Mouse (Mus musculus) adrenal gland, adult 8-10 months (tissue): ENCODE data around the gene Jak2. TPM values are rescaled to one million over a fixed set of nuclear protein-coding genes. Genes with fewer than 3 reads are reported as not detected.
A peak's percentile ranks its signal among the peaks of the same experiment; 100 is the strongest.

Experiments
- DNase-seq: peaks from one replicate; pipeline ENCODE4 v3.0.0; 2022
- total RNA-seq, 4 experiments: library from RNA; stranded (reverse); gene quantifications; 2 replicates each; pipeline ENCODE4 v1.2.4; 2022

Gene Jak2
- total RNA-seq = 10 to 100 TPM; 20.9 to 24.8 (median 22.8) TPM

GRCm38 (mm10) chr19:29251191-29251957 is at the start of gene Jak2:
Gene Jak2, plus strand, starts transcription at chr19:29251828.
- peak; percentile 91 for DNase-seq

DNA sequence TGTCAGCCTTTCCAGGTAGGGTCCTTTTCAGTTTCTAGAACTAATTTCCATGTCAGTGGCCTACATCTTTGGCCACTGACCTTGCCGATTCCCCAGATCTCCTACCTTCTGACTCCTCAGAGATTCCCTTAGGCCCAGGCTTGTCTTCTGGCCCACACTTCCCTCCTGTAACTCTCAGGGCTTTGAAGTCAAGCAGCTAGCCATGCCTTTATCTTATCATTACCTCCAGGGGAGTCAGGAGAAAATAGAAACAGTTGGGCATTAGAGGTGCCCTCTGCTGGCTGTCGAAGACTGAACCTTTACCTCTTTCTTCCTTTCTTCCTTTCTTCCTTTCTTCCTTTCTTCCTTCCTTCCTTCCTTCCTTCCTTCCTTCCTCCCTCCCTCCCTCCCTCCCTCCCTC is 48.3 kb upstream of the Jak2 start:
- no peak for DNase-seq

DNA sequence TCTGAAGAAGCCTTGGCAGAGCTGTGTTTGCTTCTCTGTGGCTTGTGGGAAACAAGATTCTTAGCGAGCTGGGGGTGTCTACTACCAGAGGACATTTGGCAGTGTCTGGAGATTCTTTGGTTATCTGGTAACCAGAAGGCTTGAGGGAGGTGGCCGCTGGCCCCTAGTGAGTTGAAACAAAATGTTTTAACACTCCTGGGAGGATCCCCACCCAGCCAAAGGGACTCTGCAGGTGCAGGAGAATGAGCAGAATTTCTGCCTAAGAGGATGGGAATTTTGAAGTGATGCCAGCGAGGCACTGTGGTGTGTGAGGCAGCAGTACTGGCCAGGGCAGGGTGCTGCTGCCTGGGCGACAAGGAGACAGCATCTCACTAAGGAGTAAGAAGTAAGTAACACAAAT is 47.0 kb upstream of the Jak2 start:
- DNase-seq = no peak

DNA sequence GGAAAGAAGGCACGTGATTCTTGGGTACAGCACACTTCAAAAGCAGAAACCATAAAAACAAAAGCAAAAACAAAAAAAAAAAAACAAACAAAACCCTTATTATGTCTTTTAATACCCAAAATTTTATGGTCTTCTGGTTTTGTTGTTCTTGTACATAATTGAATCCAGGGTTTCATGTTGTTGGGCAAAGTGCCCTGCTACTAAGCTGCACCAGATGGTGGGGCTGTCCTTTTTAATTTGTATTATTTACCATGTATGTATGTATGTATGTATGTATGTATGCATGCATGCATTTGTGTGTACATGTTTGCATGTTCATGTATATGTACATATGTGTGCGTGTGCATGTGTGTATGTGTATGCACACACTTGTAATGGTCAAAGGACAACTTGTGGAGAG is 46.4 kb upstream of the Jak2 start:
- DNase-seq = no peak

DNA sequence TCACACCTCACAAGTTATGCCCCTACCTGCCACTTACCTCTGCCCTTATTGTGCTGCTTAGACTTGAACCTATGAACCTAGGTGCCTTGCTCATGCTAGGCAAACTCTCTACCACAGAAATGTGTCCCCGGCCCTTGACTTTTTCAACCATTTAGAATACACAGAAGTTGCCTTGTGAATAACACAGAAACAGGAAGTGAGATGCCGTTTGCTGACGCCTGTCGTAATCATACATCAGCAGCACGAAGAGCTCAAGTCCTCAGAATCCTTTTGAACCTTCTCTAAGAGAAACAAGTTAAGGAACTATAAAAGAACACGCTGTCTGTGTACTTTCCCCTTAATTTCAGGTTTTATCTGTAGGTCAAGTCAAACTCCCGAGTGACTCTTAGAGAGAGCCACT is 41.7 kb upstream of the Jak2 start:
- no peak for DNase-seq

DNA sequence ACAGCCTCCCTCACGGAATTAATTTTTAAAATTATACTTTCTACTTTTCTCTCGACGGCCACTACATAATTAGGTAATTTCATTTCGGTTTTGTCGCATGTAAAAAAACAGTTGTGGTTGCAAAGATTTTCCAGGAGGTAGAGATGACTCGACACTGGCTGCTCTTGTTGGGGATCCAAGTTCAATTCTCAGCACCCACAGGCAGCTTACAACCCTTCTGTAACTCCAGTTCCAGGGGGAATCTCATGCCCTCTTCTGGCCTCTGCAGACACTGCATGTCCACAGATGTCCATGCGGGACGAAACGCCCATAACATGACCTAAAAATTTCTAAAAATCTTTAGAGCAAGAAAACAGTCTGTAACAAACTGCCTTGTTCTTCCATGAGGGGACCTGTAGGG is 41.3 kb upstream of the Jak2 start:
- no peak for DNase-seq

GRCm38 (mm10) chr19:29215811-29216509 is 35.7 kb upstream of the Jak2 start:
- no peak for DNase-seq

- DNase-seq = peak; percentile 31
These were observed 29.8 kb upstream of the Jak2 start for GRCm38 (mm10) chr19:29221867-29222266.

- DNase-seq = no peak
These were observed 26.7 kb upstream of the Jak2 start for GRCm38 (mm10) chr19:29224968-29225367.

DNA sequence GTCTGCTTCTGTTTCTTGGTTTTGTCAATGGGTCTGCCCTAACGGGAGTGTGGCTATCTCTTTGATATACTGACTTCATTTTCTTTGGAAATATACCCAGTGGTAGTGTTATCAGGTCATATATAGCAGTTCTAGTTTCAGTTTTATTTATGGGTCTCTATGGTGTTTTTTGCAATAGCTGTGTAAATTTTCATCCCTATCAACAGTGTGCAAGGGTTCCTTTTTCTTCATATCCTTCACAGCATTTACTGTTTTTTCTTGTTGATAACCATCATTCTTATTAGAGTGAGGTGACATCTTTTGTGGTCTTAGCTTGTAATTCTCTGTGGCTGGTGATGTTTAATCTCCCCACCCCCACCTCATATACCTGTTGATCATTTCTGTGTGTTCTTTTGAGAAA is 24.6 kb upstream of the Jak2 start:
- DNase-seq = no peak

- DNase-seq = no peak
These were observed 23.6 kb upstream of the Jak2 start for GRCm38 (mm10) chr19:29227941-29228590.

DNA sequence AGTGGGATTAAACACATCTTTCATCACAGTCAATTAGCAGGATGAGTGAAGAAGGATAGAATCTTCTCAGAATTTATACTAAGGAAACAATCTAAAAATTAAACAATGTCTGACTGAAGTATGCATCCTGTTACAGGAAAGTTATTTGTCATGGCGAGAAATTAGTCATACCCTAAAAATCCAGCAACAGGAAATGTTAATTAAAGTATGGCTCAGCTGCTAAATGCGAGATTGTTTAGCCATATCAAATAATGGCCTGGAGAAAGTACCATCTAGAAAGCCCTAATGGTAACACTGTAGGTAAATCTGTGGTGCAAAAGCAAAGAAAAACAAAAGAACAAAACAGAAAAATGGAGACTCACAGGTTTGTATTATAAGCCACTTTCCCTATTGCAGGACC is 22.6 kb upstream of the Jak2 start:
- DNase-seq = no peak

GRCm38 (mm10) chr19:29232738-29233137 is 18.9 kb upstream of the Jak2 start:
- DNase-seq = no peak

DNA sequence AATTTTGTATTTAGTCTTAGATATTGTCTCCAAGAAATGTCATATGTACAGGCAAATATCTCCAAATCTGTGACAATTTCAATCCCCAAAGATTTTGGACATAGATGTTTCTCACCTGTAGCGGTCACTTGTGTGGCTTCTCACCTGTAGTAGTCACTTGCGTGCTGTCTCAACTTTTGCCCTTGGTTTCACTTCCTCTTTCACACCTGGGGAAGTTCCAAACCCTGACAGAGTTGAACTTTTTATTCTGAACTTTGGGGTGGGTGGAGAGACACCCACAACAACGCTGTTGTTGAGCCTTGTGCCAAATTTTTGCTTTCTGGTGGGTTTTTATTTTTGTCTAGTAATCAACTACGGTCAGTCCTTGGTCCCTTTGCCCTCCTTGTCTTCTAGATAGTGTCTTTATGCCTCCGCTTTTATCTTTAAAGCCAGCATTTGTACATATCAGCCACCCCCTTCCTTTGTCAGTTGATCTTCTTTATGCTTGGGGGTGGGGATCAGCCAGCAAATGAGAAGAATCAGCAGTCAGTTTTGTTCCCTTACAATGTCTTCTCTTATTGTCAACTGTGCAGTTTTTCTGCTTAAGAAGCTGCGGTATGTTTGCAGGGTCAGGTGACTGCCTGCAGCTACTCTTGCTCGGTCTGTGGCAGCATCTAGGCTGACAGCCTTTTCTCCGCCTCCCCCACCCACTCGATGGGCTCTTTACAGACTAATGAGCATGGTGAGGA is 14.8 kb upstream of the Jak2 start:
- no peak for DNase-seq

- no peak for DNase-seq
These were observed 13.5 kb upstream of the Jak2 start for GRCm38 (mm10) chr19:29238171-29238570.

DNA sequence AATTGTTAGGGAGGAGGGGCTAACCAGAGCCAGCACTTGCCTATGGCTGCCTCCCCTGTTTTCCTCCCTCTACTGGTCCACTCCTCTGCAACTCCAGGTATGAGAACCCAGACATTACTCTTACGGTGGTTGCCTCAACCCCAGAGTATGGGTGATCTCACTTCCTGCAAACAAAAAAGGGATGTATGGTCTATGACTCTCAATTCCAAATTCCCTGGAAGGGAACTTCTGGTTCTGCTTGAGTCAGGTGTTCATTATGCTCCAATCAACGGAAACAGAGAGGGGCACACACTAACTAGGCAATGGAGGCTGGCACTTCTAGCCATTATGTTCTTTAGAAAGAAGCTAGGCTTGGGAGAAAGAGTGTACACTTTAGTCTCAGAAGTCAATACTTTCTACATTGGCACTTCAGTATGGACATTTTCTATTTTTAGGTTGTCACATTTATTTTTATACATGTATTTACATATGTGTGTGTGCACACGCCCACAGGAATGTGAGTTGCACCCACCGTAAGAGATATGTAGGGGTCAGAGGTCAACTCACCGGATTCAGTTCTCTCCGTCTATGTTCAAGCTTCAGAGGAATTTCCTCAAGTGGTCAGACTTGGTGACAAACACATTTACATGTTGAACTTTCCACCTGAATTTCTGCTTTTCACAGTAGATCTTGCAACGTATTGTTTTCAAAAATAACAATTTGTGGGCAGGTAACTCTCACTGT is 12.0 kb upstream of the Jak2 start:
- DNase-seq = no peak

DNA sequence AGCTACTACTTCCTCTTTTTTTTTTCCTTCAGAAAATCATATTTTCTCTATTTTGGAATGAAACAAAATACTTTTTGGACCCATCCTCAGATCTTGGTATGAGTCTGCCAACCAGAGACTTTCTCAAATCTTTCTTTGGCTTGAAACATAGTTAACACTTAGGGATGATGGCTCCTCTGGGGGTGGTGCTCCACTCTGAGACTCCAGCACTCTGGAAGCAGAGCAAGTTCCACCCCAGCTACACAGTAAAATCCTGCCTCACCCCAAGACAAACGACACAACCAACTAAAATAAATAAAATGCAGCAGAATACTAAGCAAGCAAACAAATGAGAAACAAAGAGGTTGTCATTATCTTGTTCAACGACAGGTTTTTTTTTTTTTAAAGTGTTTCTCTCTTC is 11.0 kb upstream of the Jak2 start:
- DNase-seq = no peak

DNA sequence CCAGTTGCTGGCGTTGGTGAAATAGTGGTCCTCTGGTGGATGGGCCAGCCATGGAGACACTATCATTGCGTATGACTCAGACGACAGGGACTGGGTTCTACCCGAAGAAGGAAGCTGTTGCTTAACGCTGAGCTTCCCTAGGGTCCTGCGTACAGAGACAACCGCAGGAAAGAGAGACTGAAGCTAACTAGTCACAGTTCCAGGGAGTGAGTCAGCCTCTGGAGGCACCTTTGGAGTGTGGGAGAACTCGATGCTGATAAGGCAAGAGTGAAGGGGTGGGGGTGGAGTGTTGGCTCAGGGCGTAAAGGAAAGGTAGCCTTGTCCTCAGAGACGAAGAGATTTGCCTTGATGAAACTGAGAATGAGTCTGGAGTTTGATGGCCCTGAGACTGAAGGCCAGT is 10.0 kb upstream of the Jak2 start:
- DNase-seq = no peak

- no peak for DNase-seq
These were observed 1.7 kb upstream of the Jak2 start for GRCm38 (mm10) chr19:29249933-29250332.

- no peak for DNase-seq
These were observed 552 bp downstream of the Jak2 start for GRCm38 (mm10) chr19:29251958-29252801.

DNA sequence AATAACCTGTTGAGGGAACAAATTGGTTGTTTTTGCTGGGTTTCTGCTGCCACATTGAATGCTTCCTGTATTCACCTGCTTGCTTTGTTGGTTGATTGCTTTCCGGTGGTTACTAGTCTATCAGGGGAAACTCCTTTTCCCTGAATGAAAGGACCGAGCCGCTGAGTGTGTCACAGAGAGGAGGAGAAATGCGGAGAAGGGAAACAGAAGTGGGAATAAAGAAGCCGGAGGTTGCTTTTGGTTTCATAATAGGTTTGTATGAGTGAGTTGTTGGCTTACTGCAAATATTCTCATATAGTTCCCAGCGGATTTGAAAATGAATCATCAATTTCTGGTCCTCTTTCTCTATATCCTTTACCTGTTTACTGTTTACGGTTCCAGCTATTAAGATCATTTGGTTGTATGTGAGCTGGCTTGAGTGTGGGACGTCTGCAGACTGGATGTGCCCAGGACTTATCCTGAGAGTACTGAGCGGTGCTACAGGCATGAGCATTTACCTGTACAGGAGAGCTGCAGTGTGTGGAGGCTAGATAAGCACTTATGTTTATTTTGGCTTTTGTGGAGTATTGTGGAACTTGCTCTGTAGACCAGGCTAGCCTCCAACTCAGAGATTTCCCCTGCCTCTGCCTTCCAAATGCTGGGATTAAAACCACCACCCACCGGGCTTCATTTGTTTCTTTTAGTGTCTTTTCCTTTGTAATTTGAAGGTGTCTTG is 1.4 kb downstream of the Jak2 start:
- DNase-seq = no peak
